In the genomic region with DNA sequence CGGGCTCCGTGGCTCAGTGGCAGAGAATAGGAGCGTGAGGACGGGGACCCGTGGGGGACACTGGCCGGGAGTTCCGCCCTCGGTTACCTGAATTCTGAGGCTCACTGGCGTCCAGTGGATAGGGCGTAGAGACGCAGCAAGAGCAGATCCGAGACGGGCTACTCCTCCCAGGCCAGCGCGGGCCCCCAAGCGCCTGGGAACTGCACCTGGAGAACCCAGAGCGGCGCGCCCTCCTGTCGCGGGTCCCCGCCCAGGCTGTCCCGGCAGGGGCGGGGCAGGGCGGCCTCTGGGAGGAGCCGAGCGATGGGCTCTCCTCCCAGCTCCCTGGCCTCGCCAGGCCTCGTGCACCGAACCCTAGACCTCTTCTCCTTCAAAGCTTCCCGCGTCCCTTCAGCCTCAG, we compare ENCODE assay signal across 8 mouse cellular contexts. TPM values are rescaled to one million over a fixed set of nuclear protein-coding genes. Genes with fewer than 3 reads are reported as not detected.
A peak's percentile ranks its signal among the peaks of the same experiment; 100 is the strongest.
DNase-seq lines count a peak whose midpoint lies in the region; ATAC-seq lines count a peak whose summit lies in the region.

A gene (minus strand): TSS at position 257 of the 400 bp plus-strand sequence.

- H3K4me3 ChIP-seq in forebrain, embryonic 12.5 days (replicated peaks): peak within 1 kb of the TSS; percentile 39
- peak within 1 kb of the TSS; percentile 42 for H3K4me3 ChIP-seq in intestine, embryonic 14.5 days (ENCODE audit: low read depth, low read length)
- peak within 1 kb of the TSS; percentile 37 for H3K4me3 ChIP-seq in liver, embryonic 15.5 days (replicated peaks)
- H3K4me3 ChIP-seq in neural tube, embryonic 12.5 days: peak within 1 kb of the TSS; percentile 34

- H3K27ac ChIP-seq in forebrain, embryonic 12.5 days: no peak within 1 kb of the TSS
- no peak within 1 kb of the TSS for H3K27ac ChIP-seq in intestine, embryonic 14.5 days (ENCODE audit: low read depth)
- no peak within 1 kb of the TSS for H3K27ac ChIP-seq in liver, embryonic 15.5 days (replicated peaks)
- H3K27ac ChIP-seq in neural tube, embryonic 12.5 days: no peak within 1 kb of the TSS

- DNase-seq in urinary bladder, adult 18-20 months (ENCODE audit: low spot score in 2 of 2): peak; percentile 77
- no peak for DNase-seq in urinary bladder, postnatal 10 days (ENCODE audit: low spot score)
- DNase-seq in intestine, embryonic 14.5 days (ENCODE audit: low spot score): peak; percentile 76
- DNase-seq in urinary bladder, adult 2 months (ENCODE audit: low spot score): peak; percentile 82

- peaks cover 8% of the 10 kb centered on the region for H3K4me1 ChIP-seq in forebrain, embryonic 12.5 days
- peaks cover 4% of the 10 kb centered on the region for H3K4me1 ChIP-seq in intestine, embryonic 14.5 days (replicated peaks; ENCODE audit: control insufficient read depth, insufficient read depth, low read length)
- H3K4me1 ChIP-seq in liver, embryonic 15.5 days (replicated peaks): peaks cover 12% of the 10 kb centered on the region
- H3K4me1 ChIP-seq in neural tube, embryonic 12.5 days: peaks cover 8% of the 10 kb centered on the region; the same call in 1 of the 2 replicates

- peaks cover 44% of the 10 kb centered on the region for H3K27me3 ChIP-seq in forebrain, embryonic 12.5 days
- H3K27me3 ChIP-seq in intestine, embryonic 14.5 days (replicated peaks; ENCODE audit: control insufficient read depth, insufficient read depth, low read length): peaks cover 18% of the 10 kb centered on the region; the same call in 1 of the 2 replicates
- H3K27me3 ChIP-seq in liver, embryonic 15.5 days: peaks cover 40% of the 10 kb centered on the region
- peaks cover 45% of the 10 kb centered on the region for H3K27me3 ChIP-seq in neural tube, embryonic 12.5 days (replicated peaks)

- H3K4me2 ChIP-seq in forebrain, embryonic 12.5 days: peak within 1 kb of the TSS; percentile 62
- peak within 1 kb of the TSS; percentile 89 for H3K4me2 ChIP-seq in intestine, embryonic 14.5 days (ENCODE audit: low read length)
- peak within 1 kb of the TSS; percentile 68 for H3K4me2 ChIP-seq in liver, embryonic 15.5 days
- peak within 1 kb of the TSS; percentile 72 for H3K4me2 ChIP-seq in neural tube, embryonic 12.5 days (replicated peaks)

- no peaks in the 10 kb centered on the region for H3K9me3 ChIP-seq in forebrain, embryonic 12.5 days
- H3K9me3 ChIP-seq in intestine, embryonic 14.5 days (ENCODE audit: control insufficient read depth, low read length): no peaks in the 10 kb centered on the region
- H3K9me3 ChIP-seq in liver, embryonic 15.5 days (replicated peaks): no peaks in the 10 kb centered on the region
- no peaks in the 10 kb centered on the region for H3K9me3 ChIP-seq in neural tube, embryonic 12.5 days

- H3K36me3 ChIP-seq in forebrain, embryonic 12.5 days (replicated peaks): no peaks in the 10 kb centered on the region
- H3K36me3 ChIP-seq in intestine, embryonic 14.5 days (ENCODE audit: control insufficient read depth, insufficient read depth, low read length): no peaks in the 10 kb centered on the region
- no peaks in the 10 kb centered on the region for H3K36me3 ChIP-seq in liver, embryonic 15.5 days (replicated peaks)
- H3K36me3 ChIP-seq in neural tube, embryonic 12.5 days: no peaks in the 10 kb centered on the region

- WGBS in forebrain, embryonic 12.5 days: under 1% methylated on average over 32 of the region's 32 CpGs
- WGBS in intestine, embryonic 14.5 days: under 1% methylated on average over 32 of the region's 32 CpGs
- WGBS in liver, embryonic 15.5 days (ENCODE audit: insufficient replicate concordance): under 1% methylated on average over 32 of the region's 32 CpGs
- under 1% methylated on average over 32 of the region's 32 CpGs for WGBS in neural tube, embryonic 12.5 days

- peak within 1 kb of the TSS; percentile 9 for H3K9ac ChIP-seq in forebrain, embryonic 12.5 days
- H3K9ac ChIP-seq in intestine, embryonic 14.5 days (ENCODE audit: low read length): peak within 1 kb of the TSS; percentile 37
- H3K9ac ChIP-seq in liver, embryonic 15.5 days: no peak within 1 kb of the TSS
- peak within 1 kb of the TSS; percentile 36; the same call in 1 of the 2 replicates for H3K9ac ChIP-seq in neural tube, embryonic 12.5 days

- no peak for ATAC-seq in forebrain, embryonic 12.5 days (ENCODE audit: low FRiP score)
- peak; percentile 89 for ATAC-seq in intestine, embryonic 14.5 days (replicated peaks; ENCODE audit: low FRiP score, low TSS enrichment, low read depth)
- peak; percentile 56 for ATAC-seq in liver, embryonic 15.5 days (ENCODE audit: insufficient read depth)
- ATAC-seq in neural tube, embryonic 12.5 days (ENCODE audit: low FRiP score, low read depth): no peak
- ATAC-seq in monocyte, adult 5-6 weeks (replicated peaks; ENCODE audit: insufficient number of reproducible peaks, low FRiP score, low TSS enrichment, poor library complexity, severe bottlenecking): no peak

RNA-seq across cellular contexts. Expression of the gene that starts here (rescaled TPM):
- polyA plus RNA-seq in forebrain, embryonic 12.5 days (2016; fragmentation: Nextera tagmentation; extraction: Ambion mirVana): 0.47 and 0.56 TPM in 2 replicates
- polyA plus RNA-seq in intestine, embryonic 14.5 days (2014; fragmentation: Nextera tagmentation; extraction: Ambion mirVana): 8.1 and 8.2 TPM in 2 replicates
- polyA plus RNA-seq in liver, embryonic 15.5 days (2015; fragmentation: Nextera tagmentation; extraction: Ambion mirVana): 0.23 and 0.53 TPM in 2 replicates
- 0.60 and 0.79 TPM in 2 replicates for polyA plus RNA-seq in neural tube, embryonic 12.5 days (2016; fragmentation: Nextera tagmentation; extraction: Ambion mirVana)
- 125 and 147 TPM in 2 replicates for polyA plus RNA-seq in urinary bladder, adult 2 months (2012; rRNA removed)
- total RNA-seq in monocyte, adult 5-6 weeks (2017): 0.49 to 0.76 TPM in 2 of 3 replicates, not detected in the other

Comparison
In these comparisons a context has a peak if more than half of its experiments do, and no peak if none do; other contexts are left out.
1. RNA of the gene that starts here (polyA plus RNA-seq): 125 to 147 TPM in urinary bladder, adult 2 months; 8.1 to 8.2 TPM in intestine, embryonic 14.5 days, 0.60 to 0.79 TPM in neural tube, embryonic 12.5 days, 0.47 to 0.56 TPM in forebrain, embryonic 12.5 days and 0.23 to 0.53 TPM in liver, embryonic 15.5 days; every median in the first group is over 10 times any median in the second.
2. Peak in ATAC-seq, H3K4me3 ChIP-seq and H3K4me2 ChIP-seq in liver, embryonic 15.5 days; RNA of the gene not detected or under 1 TPM.
3. Peak in every context shown above with its lines, with median percentiles within 50 percentile points of each other: H3K4me2 ChIP-seq and H3K4me3 ChIP-seq.